9 mouse cellular contexts compared by ENCODE assay signal in genomic region chr9:43230886-43231285, GRCm38 (mm10). TPM values are rescaled to one million over a fixed set of nuclear protein-coding genes. Genes with fewer than 3 reads are reported as not detected.
DNase-seq lines count a peak whose midpoint lies in the region; ATAC-seq and TF ChIP-seq lines count a peak whose summit lies in the region.
"Had no signal": no experiment of that assay in that cellular context is flagged by ENCODE, and none has a peak within 500 bp of the region (broad histone marks: within the 10 kb centered on the region; RNA-seq: fewer than 3 reads in every experiment).

No protein-coding gene starts in this region.

- no peak overlapping the region for H3K4me2 ChIP-seq in lung, postnatal 0 days (replicated peaks; ENCODE audit: low read depth, low read length)
- H3K4me2 ChIP-seq in heart, embryonic 12.5 days = peak overlapping the region; percentile 13; the same call in 1 of the 2 replicates
- no peak overlapping the region for H3K4me2 ChIP-seq in kidney, embryonic 16.5 days (replicated peaks; ENCODE audit: low read depth, low read length)
- H3K4me2 ChIP-seq in stomach, embryonic 14.5 days (replicated peaks; ENCODE audit: low read depth, low read length) = peak overlapping the region; percentile 32
- H3K4me2 ChIP-seq: hindbrain, embryonic 15.5 days had no signal

- TF ChIP-seq CTCF in lung, postnatal 0 days (IDR thresholded peaks at IDR 0.05) = no peak
- no peak for TF ChIP-seq CTCF in lung, adult 2 months (IDR thresholded peaks at IDR 0.05; ENCODE audit: insufficient read depth, low read length)

- H3K4me3 ChIP-seq in lung, postnatal 0 days (ENCODE audit: low read depth, low read length) = no peak overlapping the region
- no peak overlapping the region for H3K4me3 ChIP-seq in lung, adult 2 months (replicated peaks; ENCODE audit: extremely low read depth, low read depth, low read length)
- no peak overlapping the region for H3K4me3 ChIP-seq in heart, embryonic 12.5 days
- no peak overlapping the region for H3K4me3 ChIP-seq in kidney, embryonic 16.5 days (ENCODE audit: low read length)
- no peak overlapping the region for H3K4me3 ChIP-seq in stomach, embryonic 14.5 days (ENCODE audit: low read depth, low read length)
- H3K4me3 ChIP-seq: hindbrain, embryonic 15.5 days had no signal

- no peaks in the 10 kb centered on the region for H3K36me3 ChIP-seq in lung, postnatal 0 days (ENCODE audit: insufficient read depth, low read length)
- H3K36me3 ChIP-seq in heart, embryonic 12.5 days = no peaks in the 10 kb centered on the region; the same call in 1 of the 2 replicates
- H3K36me3 ChIP-seq in kidney, embryonic 16.5 days (ENCODE audit: insufficient read depth, low read length) = peaks cover 4% of the 10 kb centered on the region; the same call in 1 of the 2 replicates
- no peaks in the 10 kb centered on the region; the same call in none of the 2 replicates for H3K36me3 ChIP-seq in stomach, embryonic 14.5 days (ENCODE audit: control insufficient read depth, insufficient read depth, low read length)
- H3K36me3 ChIP-seq: hindbrain, embryonic 15.5 days had no signal

- no peaks in the 10 kb centered on the region for H3K27me3 ChIP-seq in lung, postnatal 0 days (replicated peaks; ENCODE audit: insufficient read depth, low read length)
- H3K27me3 ChIP-seq in heart, embryonic 12.5 days (replicated peaks) = no peaks in the 10 kb centered on the region
- no peaks in the 10 kb centered on the region for H3K27me3 ChIP-seq in kidney, embryonic 16.5 days (ENCODE audit: insufficient read depth, low read length)
- no peaks in the 10 kb centered on the region for H3K27me3 ChIP-seq in stomach, embryonic 14.5 days (ENCODE audit: control insufficient read depth, insufficient read depth, low read length)
- H3K27me3 ChIP-seq: hindbrain, embryonic 15.5 days had no signal

- peaks cover 7% of the 10 kb centered on the region; the same call in 1 of the 2 replicates for H3K4me1 ChIP-seq in lung, postnatal 0 days (ENCODE audit: insufficient read depth, low read depth, low read length)
- peaks cover 7% of the 10 kb centered on the region; the same call in 1 of the 2 replicates for H3K4me1 ChIP-seq in lung, adult 2 months (ENCODE audit: control insufficient read depth, insufficient read depth, low read length)
- H3K4me1 ChIP-seq in heart, embryonic 12.5 days (replicated peaks) = peaks cover 80% of the 10 kb centered on the region
- peaks cover 78% of the 10 kb centered on the region for H3K4me1 ChIP-seq in kidney, embryonic 16.5 days (ENCODE audit: insufficient read depth, low read length)
- H3K4me1 ChIP-seq in stomach, embryonic 14.5 days (ENCODE audit: control insufficient read depth, insufficient read depth, low read length) = peaks cover 63% of the 10 kb centered on the region
- H3K4me1 ChIP-seq: hindbrain, embryonic 15.5 days had no signal

- no peak for TF ChIP-seq EP300 in lung, postnatal 0 days (IDR thresholded peaks at IDR 0.05)

- H3K9ac ChIP-seq in lung, postnatal 0 days (replicated peaks; ENCODE audit: low read depth) = no peak overlapping the region
- H3K9ac ChIP-seq in heart, embryonic 12.5 days = peak overlapping the region; percentile 37; the same call in 1 of the 2 replicates
- peak overlapping the region; percentile 56; the same call in 1 of the 2 replicates for H3K9ac ChIP-seq in kidney, embryonic 16.5 days (replicated peaks; ENCODE audit: low read length)
- no peak overlapping the region for H3K9ac ChIP-seq in stomach, embryonic 14.5 days (replicated peaks; ENCODE audit: low read depth, low read length)
- H3K9ac ChIP-seq: hindbrain, embryonic 15.5 days had no signal

- H3K9me3 ChIP-seq in lung, postnatal 0 days (ENCODE audit: low read length) = no peaks in the 10 kb centered on the region
- no peaks in the 10 kb centered on the region for H3K9me3 ChIP-seq in heart, embryonic 12.5 days (replicated peaks)
- no peaks in the 10 kb centered on the region for H3K9me3 ChIP-seq in kidney, embryonic 16.5 days (ENCODE audit: low read length)
- no peaks in the 10 kb centered on the region for H3K9me3 ChIP-seq in stomach, embryonic 14.5 days (ENCODE audit: control insufficient read depth, low read depth, low read length)
- H3K9me3 ChIP-seq: hindbrain, embryonic 15.5 days had no signal

- 39% methylated on average over 4 of the region's 4 CpGs for WGBS in lung, postnatal 0 days
- WGBS in lung, adult 2 months = 57% methylated on average over 4 of the region's 4 CpGs
- WGBS in heart, embryonic 12.5 days = 32% methylated on average over 4 of the region's 4 CpGs
- WGBS in kidney, embryonic 16.5 days = 30% methylated on average over 4 of the region's 4 CpGs
- 36% methylated on average over 4 of the region's 4 CpGs for WGBS in stomach, embryonic 14.5 days

- no peak for TF ChIP-seq POLR2A in lung, adult 2 months (IDR thresholded peaks at IDR 0.05; ENCODE audit: borderline replicate concordance, extremely low read depth, low read depth, low read length)

- DNase-seq in lung, postnatal 0 days (ENCODE audit: low spot score) = no peak
- no peak for DNase-seq in lung, adult 2 months
- no peak for DNase-seq in urinary bladder, postnatal 4 days (ENCODE audit: low spot score in 2 of 2)

- H3K27ac ChIP-seq in lung, postnatal 0 days (ENCODE audit: low read length) = no peak overlapping the region
- peak overlapping the region; percentile 73 for H3K27ac ChIP-seq in heart, embryonic 12.5 days (ENCODE audit: poor library complexity, severe bottlenecking)
- H3K27ac ChIP-seq in kidney, embryonic 16.5 days (ENCODE audit: low read length) = peak overlapping the region; percentile 70
- H3K27ac ChIP-seq in stomach, embryonic 14.5 days (ENCODE audit: low read length) = peak overlapping the region; percentile 94
- H3K27ac ChIP-seq: hindbrain, embryonic 15.5 days; macrophage had no signal

- 0 out of 2 replicates have a peak, but pooled peaks have one; percentile 21 for ATAC-seq in lung, postnatal 0 days
- 0 out of 2 replicates have a peak, but pooled peaks have one; percentile 23 for ATAC-seq in heart, embryonic 12.5 days (ENCODE audit: insufficient number of reproducible peaks, low FRiP score)
- ATAC-seq in kidney, embryonic 16.5 days (ENCODE audit: low FRiP score, low TSS enrichment) = peak; percentile 60
- peak; percentile 35 for ATAC-seq in stomach, embryonic 14.5 days (ENCODE audit: insufficient number of reproducible peaks, insufficient read depth, low FRiP score, low read depth)
- no peak for ATAC-seq in megakaryocyte-erythroid progenitor cell, adult 5-6 weeks (replicated peaks; ENCODE audit: low FRiP score, low TSS enrichment, poor library complexity, severe bottlenecking)

RNA-seq across cellular contexts. Expression of gene Oaf, which starts 8.8 kb away (rescaled TPM):
- polyA plus RNA-seq in lung, postnatal 0 days (2015; fragmentation: Nextera tagmentation; extraction: Ambion mirVana) = 14.8 and 19.6 TPM in 2 replicates
- polyA plus RNA-seq in lung, adult 2 months (2012; rRNA removed) = 9.2 and 10.1 TPM in 2 replicates
- polyA plus RNA-seq in heart, embryonic 12.5 days (2016; fragmentation: Nextera tagmentation; extraction: Ambion mirVana) = 37.1 and 37.6 TPM in 2 replicates
- 46.6 and 63.8 TPM in 2 replicates for polyA plus RNA-seq in kidney, embryonic 16.5 days (2015; fragmentation: Nextera tagmentation; extraction: Ambion mirVana)
- 92.9 and 99.3 TPM in 2 replicates for polyA plus RNA-seq in stomach, embryonic 14.5 days (2014; fragmentation: Nextera tagmentation; extraction: Ambion mirVana)
- 23.8 and 24.9 TPM in 2 replicates for total RNA-seq in megakaryocyte-erythroid progenitor cell, adult 5-6 weeks (2014; fragmentation: Nextera tagmentation)
- total RNA-seq in megakaryocyte-erythroid progenitor cell, adult 5-6 weeks (2017) = 5.7 and 17.9 TPM in 2 replicates

RNA-seq across cellular contexts. Expression of gene Pou2f3, which starts 20.7 kb away (rescaled TPM):
- polyA plus RNA-seq in lung, postnatal 0 days (2015; fragmentation: Nextera tagmentation; extraction: Ambion mirVana) = 0.07 and 0.13 TPM in 2 replicates
- 0.07 and 0.46 TPM in 2 replicates for polyA plus RNA-seq in lung, adult 2 months (2012; rRNA removed)
- not detected in 2 replicates for polyA plus RNA-seq in heart, embryonic 12.5 days (2016; fragmentation: Nextera tagmentation; extraction: Ambion mirVana)
- polyA plus RNA-seq in kidney, embryonic 16.5 days (2015; fragmentation: Nextera tagmentation; extraction: Ambion mirVana) = 0.15 and 0.18 TPM in 2 replicates
- 0.27 and 0.71 TPM in 2 replicates for polyA plus RNA-seq in stomach, embryonic 14.5 days (2014; fragmentation: Nextera tagmentation; extraction: Ambion mirVana)
- total RNA-seq in megakaryocyte-erythroid progenitor cell, adult 5-6 weeks (2014; fragmentation: Nextera tagmentation) = not detected in 2 replicates
- total RNA-seq in megakaryocyte-erythroid progenitor cell, adult 5-6 weeks (2017) = not detected in 2 replicates
- polyA plus RNA-seq: macrophage had no signal

Comparison
In these comparisons a context has a peak if more than half of its experiments do, and no peak if none do; other contexts are left out.
1. H3K4me2 ChIP-seq: peak in heart, embryonic 12.5 days (single experiment) and stomach, embryonic 14.5 days (single experiment); none in lung, postnatal 0 days (single experiment) and kidney, embryonic 16.5 days (single experiment).
2. H3K9ac ChIP-seq: peak in heart, embryonic 12.5 days (single experiment) and kidney, embryonic 16.5 days (single experiment); none in lung, postnatal 0 days (single experiment) and stomach, embryonic 14.5 days (single experiment).